Mouse (Mus musculus) ES-E14 (cell line): Measurements from ENCODE around the gene Tomm34. TPM values are rescaled to one million over a fixed set of nuclear protein-coding genes. Genes with fewer than 3 reads are reported as not detected.
"Not testable (repeated sequence)": the region's sequence is repeated elsewhere in the genome, so short reads cannot be mapped to it uniquely, and the experiment has no call there.

Experiments used
- DNase-seq: peaks from one replicate; pipeline ENCODE4 v3.0.0-alpha.2; 2013; ENCODE audit warnings: low read depth, low spot score
- H3K27ac ChIP-seq: 2 replicates; pipeline ENCODE4 v1.5.1; 2012; ENCODE audit warnings: low read depth, mild to moderate bottlenecking, low read length, moderate library complexity, mixed read lengths; ENCODE audit not compliant: poor library complexity, insufficient read depth, severe bottlenecking
- H3K36me3 ChIP-seq: 2 replicates; pipeline ENCODE4 v1.6.1; 2012; ENCODE audit warnings: mild to moderate bottlenecking, low read length, moderate library complexity, mixed read lengths; ENCODE audit not compliant: control insufficient read depth, poor library complexity, insufficient read depth, severe bottlenecking
- H3K4me1 ChIP-seq, 2 experiments: fragments of 150-350 bp in 1 of 2; sonication (generic) in 1 of 2; 2 replicates each; pipeline ENCODE4 v1.6.1; 2012; ENCODE audit warnings: low read length in 2 of 2, mild to moderate bottlenecking in 1 of 2, mixed read lengths in 1 of 2; ENCODE audit not compliant: control insufficient read depth in 2 of 2, insufficient read depth in 2 of 2, poor library complexity in 1 of 2
- H3K4me3 ChIP-seq, 2 experiments: fragments of 150-350 bp in 1 of 2; sonication (generic) in 1 of 2; 2 replicates each; pipeline ENCODE4 v1.5.1; 2012; ENCODE audit warnings: low read length in 2 of 2, low read depth in 1 of 2, mild to moderate bottlenecking in 1 of 2, mixed read lengths in 1 of 2; ENCODE audit not compliant: insufficient read depth in 1 of 2, poor library complexity in 1 of 2, severe bottlenecking in 1 of 2
- H3K9ac ChIP-seq: 2 replicates; pipeline ENCODE4 v1.6.1; 2012; ENCODE audit warnings: low read depth, mild to moderate bottlenecking, low read length, mixed read lengths; ENCODE audit not compliant: poor library complexity, insufficient read depth, severe bottlenecking
- H3K9me3 ChIP-seq: fragments of 150-350 bp; sonication (generic); 2 replicates; pipeline ENCODE4 v1.6.1; 2012; ENCODE audit warnings: low read depth, mild to moderate bottlenecking, low read length; ENCODE audit not compliant: control insufficient read depth, insufficient read depth
- CHD2 ChIP-seq: IDR thresholded peaks from 2 replicates; pipeline ENCODE4 v1.6.1; 2014; ENCODE audit warnings: mild to moderate bottlenecking, low read depth, low read length, inconsistent platforms
- HCFC1 ChIP-seq: IDR thresholded peaks from 2 replicates; pipeline ENCODE4 v1.6.1; 2012; ENCODE audit warnings: low read length, inconsistent platforms, borderline replicate concordance; ENCODE audit not compliant: insufficient read depth
- MAFK ChIP-seq: IDR thresholded peaks from 2 replicates; pipeline ENCODE4 v1.6.1; 2014; ENCODE audit warnings: mild to moderate bottlenecking, low read depth, low read length, inconsistent platforms; ENCODE audit not compliant: insufficient read depth
- ZC3H11A ChIP-seq: IDR thresholded peaks from 2 replicates; pipeline ENCODE4 v1.6.1; 2012; ENCODE audit warnings: low read depth, mild to moderate bottlenecking, inconsistent platforms, low read length, borderline replicate concordance
- ZNF384 ChIP-seq: IDR thresholded peaks from 2 replicates; pipeline ENCODE4 v1.6.1; 2012; ENCODE audit warnings: low read depth, low read length, inconsistent platforms
- in situ Hi-C, 2 experiments: fragments of 600-800 bp; cut with MboI; formaldehyde crosslinking; loops; one replicate each; pipeline ENCODE4 v1.15.1; 2025; ENCODE audit warnings: low sequenced_read_pairs in 2 of 2, inconsistent platforms in 1 of 2; ENCODE audit not compliant: unreplicated experiment in 2 of 2
- total RNA-seq: library from RNA; depleted of rRNA; stranded (reverse); fragments of 300-350 nt; gene quantifications from 2 replicates; pipeline ENCODE4 v1.2.3, GENCODE M21; 2012

Gene Tomm34
- total RNA-seq, 1 experiment: 41.5 TPM

GRCm38 (mm10) chr2:164075088-164075487, 4.1 kb upstream of the Tomm34 start:
- no peak for DNase-seq

GRCm38 (mm10) chr2:164073918-164074578, 3.1 kb upstream of the Tomm34 start:
- peak; percentile 98 for DNase-seq
- Histone ChIP-seq H3K9ac (peak overlapping the region; percentile 88), H3K9me3 (peaks cover 1% of the 10 kb centered on the region; the same call in 1 of the 2 replicates), H3K4me1 (peaks cover 0 to 7% of the 10 kb centered on the region in 2 experiments; a peak in 2 of 4 replicates), H3K36me3 (no peaks in the 10 kb centered on the region), H3K27ac (no peak overlapping the region), H3K4me3 (peak overlapping the region; percentile 91 to 95)
- in situ Hi-C loops: no loop called here
- TF ChIP-seq HCFC1: 0 out of 2 replicates have a peak, but pooled peaks have one; percentile 50
- TF ChIP-seq ZNF384: no peak

More at GRCm38 (mm10) chr2:164075088-164075487, 4.1 kb upstream of the Tomm34 start:
- Histone ChIP-seq H3K9me3 (peaks cover 1% of the 10 kb centered on the region; the same call in 1 of the 2 replicates), H3K36me3 (peaks cover 6% of the 10 kb centered on the region), H3K9ac (peak overlapping the region; percentile 88; the same call in 1 of the 2 replicates), H3K27ac (no peak overlapping the region), H3K4me1 (peaks cover 0 to 7% of the 10 kb centered on the region in 2 experiments; a peak in 2 of 4 replicates), H3K4me3 (peak overlapping the region; percentile 91 to 95)
- TF ChIP-seq CHD2 (no peak), MAFK (no peak), ZC3H11A (no peak), HCFC1 (no peak), ZNF384 (no peak)
- in situ Hi-C loops: no loop called here

DNA sequence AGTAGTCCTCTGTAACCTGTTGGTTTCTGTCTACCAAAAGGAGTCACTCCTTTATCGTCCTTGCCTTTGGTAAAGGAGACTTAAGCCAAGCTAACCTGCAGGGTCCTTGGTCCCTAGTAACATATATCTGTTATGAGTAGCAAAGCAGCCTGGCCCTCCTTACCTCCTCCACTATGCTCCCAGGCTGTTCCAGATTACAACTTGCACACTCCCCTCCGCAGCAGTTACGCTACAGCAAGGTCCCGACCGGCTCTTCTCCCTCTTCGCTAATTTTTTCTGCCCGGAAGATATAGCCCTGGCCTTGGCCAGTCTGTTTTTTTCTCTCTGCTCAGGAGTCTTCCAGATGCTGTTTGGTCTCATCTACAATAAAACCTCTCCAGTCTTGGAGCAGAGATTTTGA, 2.2 kb upstream of the Tomm34 start:
- TF ChIP-seq ZC3H11A: no peak
- TF ChIP-seq HCFC1: no peak
- no peak for TF ChIP-seq ZNF384
- no peak for TF ChIP-seq MAFK
- no peak for TF ChIP-seq CHD2
- Histone ChIP-seq H3K9me3 (peaks cover 1% of the 10 kb centered on the region; the same call in 1 of the 2 replicates), H3K27ac (no peak overlapping the region), H3K36me3 (peaks cover under 1% of the 10 kb centered on the region; the same call in 1 of the 2 replicates), H3K4me3 (no peak overlapping the region), H3K9ac (peak overlapping the region; percentile 33; the same call in 1 of the 2 replicates), H3K4me1 (peaks cover 0 to 7% of the 10 kb centered on the region in 2 experiments; a peak in 2 of 4 replicates)
- in situ Hi-C loops: no loop called here
- DNase-seq: no peak

- peak overlapping the region; percentile 46; the same call in 1 of the 2 replicates for H3K27ac ChIP-seq
- no peak overlapping the region for H3K9ac ChIP-seq
- peaks cover 4% of the 10 kb centered on the region; the same call in 1 of the 2 replicates for H3K36me3 ChIP-seq
- no peaks in the 10 kb centered on the region for H3K9me3 ChIP-seq
- DNase-seq: no peak
- in situ Hi-C loops: no loop called here
- TF ChIP-seq MAFK (no peak), ZC3H11A (no peak), ZNF384 (no peak), HCFC1 (no peak)
- peaks cover 0 to 7% of the 10 kb centered on the region in 2 experiments; a peak in 2 of 4 replicates for H3K4me1 ChIP-seq
- H3K4me3 ChIP-seq: no peak overlapping the region
Observed at GRCm38 (mm10) chr2:164072109-164072508, 1.1 kb upstream of the Tomm34 start.

DNA sequence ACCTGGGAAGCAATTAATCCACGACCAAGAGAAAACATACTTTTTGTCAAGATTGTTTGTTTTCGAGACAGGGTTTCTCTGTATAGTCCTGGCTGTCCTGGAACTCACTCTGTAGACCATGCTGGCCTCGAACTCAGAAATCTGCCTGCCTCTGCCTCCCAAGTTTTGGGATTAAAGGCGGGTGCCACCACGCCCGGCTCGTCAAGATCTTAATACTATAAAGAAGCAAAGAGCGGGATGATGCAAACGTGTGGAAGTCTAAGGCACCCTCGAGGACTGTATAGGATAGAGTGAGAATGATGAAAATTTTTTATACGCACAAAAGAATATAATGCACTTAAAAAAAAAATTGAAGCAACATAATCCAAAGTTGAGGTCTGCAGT, 460 bp upstream of the Tomm34 start:
- H3K9me3 ChIP-seq, H3K27ac ChIP-seq, in situ Hi-C loops, H3K4me1 ChIP-seq, DNase-seq, H3K36me3 ChIP-seq: not testable (repeated sequence)
- Histone ChIP-seq H3K4me3 (0 out of 4 replicates have a peak overlapping the region, but pooled peaks of 1 of the 2 experiments have one; percentile 10), H3K9ac (peak overlapping the region; percentile 22; the same call in 1 of the 2 replicates)
